Mouse (Mus musculus) MEL (cell line): ENCODE results near the gene Pla2g5. TPM values are rescaled to one million over a fixed set of nuclear protein-coding genes. Genes with fewer than 3 reads are reported as not detected.

Source experiments
- DNase-seq: peaks from one replicate; pipeline ENCODE4 v3.0.0; 2011; ENCODE audit warnings: low read depth, low spot score
- H3K27ac ChIP-seq: 2 replicates; pipeline ENCODE4 v1.5.1; 2012; ENCODE audit warnings: low read depth, mild to moderate bottlenecking, control low read depth, low read length, moderate library complexity; ENCODE audit not compliant: control insufficient read depth
- H3K27me3 ChIP-seq, 2 experiments: fragments of 150-350 bp in 1 of 2; sonication (generic) in 1 of 2; 2 replicates each; pipeline ENCODE4 v1.6.1; 2012; ENCODE audit warnings: low read length in 2 of 2, mild to moderate bottlenecking in 2 of 2, improper control_type of control experiment in 1 of 2, moderate library complexity in 1 of 2; ENCODE audit not compliant: insufficient read depth in 2 of 2, control insufficient read depth in 1 of 2
- H3K36me3 ChIP-seq, 2 experiments: 2 replicates each; pipeline ENCODE4 v1.6.1; 2012 to 2014; ENCODE audit warnings: low read length in 2 of 2, improper control_type of control experiment in 1 of 2, inconsistent platforms in 1 of 2, mild to moderate bottlenecking in 1 of 2; ENCODE audit not compliant: insufficient read depth in 2 of 2, control insufficient read depth in 1 of 2
- H3K4me1 ChIP-seq, 2 experiments: fragments of 150-350 bp in 1 of 2; sonication (generic) in 1 of 2; 2 replicates each; pipeline ENCODE4 v1.6.1; 2012; ENCODE audit warnings: low read length in 2 of 2, improper control_type of control experiment in 1 of 2, mild to moderate bottlenecking in 1 of 2; ENCODE audit not compliant: insufficient read depth in 2 of 2, control insufficient read depth in 1 of 2
- H3K4me3 ChIP-seq, 2 experiments: fragments of 150-350 bp in 1 of 2; sonication (generic) in 1 of 2; 2 replicates each; pipeline ENCODE4 v1.5.1; 2012; ENCODE audit warnings: low read depth in 2 of 2, low read length in 2 of 2, mild to moderate bottlenecking in 2 of 2, moderate library complexity in 2 of 2, control low read depth in 1 of 2, improper control_type of control experiment in 1 of 2; ENCODE audit not compliant: control insufficient read depth in 1 of 2, insufficient read depth in 1 of 2
- H3K79me2 ChIP-seq: 2 replicates; pipeline ENCODE4 v1.6.1; 2012; ENCODE audit warnings: mild to moderate bottlenecking, low read length, moderate library complexity; ENCODE audit not compliant: control insufficient read depth, poor library complexity, insufficient read depth
- H3K9ac ChIP-seq: 2 replicates; pipeline ENCODE4 v1.6.1; 2012; ENCODE audit warnings: low read depth, mild to moderate bottlenecking, control low read depth, low read length, moderate library complexity; ENCODE audit not compliant: control insufficient read depth, poor library complexity, severe bottlenecking
- H3K9me3 ChIP-seq: fragments of 150-350 bp; sonication (generic); replicated peaks from 2 replicates; pipeline ENCODE4 v1.6.1; 2012; ENCODE audit warnings: mild to moderate bottlenecking, low read length, improper control_type of control experiment, moderate library complexity; ENCODE audit not compliant: insufficient read depth
- BHLHE40 ChIP-seq: IDR thresholded peaks from 2 replicates; pipeline ENCODE4 v1.6.1; 2012; ENCODE audit warnings: low read depth, mild to moderate bottlenecking, inconsistent platforms, low read length, improper control_type of control experiment, borderline replicate concordance
- CHD1 ChIP-seq: IDR thresholded peaks from 2 replicates; pipeline ENCODE4 v1.6.1; 2012; ENCODE audit warnings: low read depth, mild to moderate bottlenecking, inconsistent platforms, low read length, improper control_type of control experiment
- CTCF ChIP-seq, 3 experiments: IDR thresholded peaks in 2 of 3; conservative IDR thresholded peaks in 1 of 3; 2 replicates each; pipeline ENCODE4 v1.5.1; 2011 to 2012; ENCODE audit warnings: low read length in 3 of 3, low read depth in 2 of 3, mild to moderate bottlenecking in 2 of 3, improper control_type of control experiment in 1 of 3, inconsistent platforms in 1 of 3, mixed read lengths in 1 of 3, moderate library complexity in 1 of 3; ENCODE audit not compliant: control insufficient read depth in 1 of 3, insufficient read depth in 1 of 3, poor library complexity in 1 of 3, severe bottlenecking in 1 of 3
- EP300 ChIP-seq, 2 experiments: IDR thresholded peaks; 2 replicates each; pipeline ENCODE4 v1.6.1; 2011; ENCODE audit warnings: improper control_type of control experiment in 2 of 2, low read length in 2 of 2, low read depth in 1 of 2, mild to moderate bottlenecking in 1 of 2
- ETS1 ChIP-seq: IDR thresholded peaks from 2 replicates; pipeline ENCODE4 v1.6.1; 2012; ENCODE audit warnings: low read depth, mild to moderate bottlenecking, inconsistent platforms, low read length, improper control_type of control experiment, moderate library complexity
- GABPA ChIP-seq: IDR thresholded peaks from 2 replicates; pipeline ENCODE4 v1.6.1; 2012; ENCODE audit warnings: low read depth, mild to moderate bottlenecking, inconsistent platforms, low read length, improper control_type of control experiment, moderate library complexity
- GATA1 ChIP-seq: IDR thresholded peaks from 2 replicates; pipeline ENCODE4 v1.6.1; 2011; ENCODE audit warnings: low read depth, low read length, improper control_type of control experiment
- HCFC1 ChIP-seq: IDR thresholded peaks from 2 replicates; pipeline ENCODE4 v1.6.1; 2012; ENCODE audit warnings: low read depth, mild to moderate bottlenecking, inconsistent platforms, low read length, improper control_type of control experiment, moderate library complexity
- JUND ChIP-seq: IDR thresholded peaks from 2 replicates; pipeline ENCODE4 v1.6.1; 2011; ENCODE audit warnings: low read depth, mild to moderate bottlenecking, improper control_type of control experiment, low read length
- MAFK ChIP-seq: IDR thresholded peaks from 2 replicates; pipeline ENCODE4 v1.6.1; 2011; ENCODE audit warnings: low read depth, mild to moderate bottlenecking, low read length, improper control_type of control experiment, borderline replicate concordance
- MAX ChIP-seq: IDR thresholded peaks from 2 replicates; pipeline ENCODE4 v1.6.1; 2011; ENCODE audit warnings: low read length, improper control_type of control experiment
- MAZ ChIP-seq: IDR thresholded peaks from 2 replicates; pipeline ENCODE4 v1.6.1; 2012; ENCODE audit warnings: low read depth, mild to moderate bottlenecking, inconsistent platforms, low read length, improper control_type of control experiment
- MYB ChIP-seq: IDR thresholded peaks from 2 replicates; pipeline ENCODE4 v1.6.1; 2011; ENCODE audit warnings: mild to moderate bottlenecking, low read depth, low read length, improper control_type of control experiment
- MYC ChIP-seq: IDR thresholded peaks from 2 replicates; pipeline ENCODE4 v1.6.1; 2011; ENCODE audit warnings: low read depth, mild to moderate bottlenecking, low read length, improper control_type of control experiment, moderate library complexity
- NELFE ChIP-seq: IDR thresholded peaks from 2 replicates; pipeline ENCODE4 v1.6.1; 2011; ENCODE audit warnings: low read depth, low read length, improper control_type of control experiment
- NRF1 ChIP-seq: IDR thresholded peaks from 2 replicates; pipeline ENCODE4 v1.6.1; 2014; ENCODE audit warnings: low read depth, mild to moderate bottlenecking, inconsistent platforms, low read length, improper control_type of control experiment, moderate library complexity; ENCODE audit not compliant: poor library complexity, insufficient read depth, severe bottlenecking
- POLR2A ChIP-seq, 2 experiments: IDR thresholded peaks; 2 replicates each; pipeline ENCODE4 v1.6.1; 2011 to 2012; ENCODE audit warnings: low read length in 2 of 2, mild to moderate bottlenecking in 2 of 2, control low read depth in 1 of 2, improper control_type of control experiment in 1 of 2, low read depth in 1 of 2, moderate library complexity in 1 of 2; ENCODE audit not compliant: control insufficient read depth in 1 of 2, insufficient read depth in 1 of 2, poor library complexity in 1 of 2
- POLR2AphosphoS2 ChIP-seq: IDR thresholded peaks from 2 replicates; pipeline ENCODE4 v1.6.1; 2011; ENCODE audit warnings: low read length, improper control_type of control experiment
- POLR2AphosphoS5 ChIP-seq: IDR thresholded peaks from 2 replicates; pipeline ENCODE4 v1.6.1; 2012; ENCODE audit warnings: low read depth, borderline replicate concordance, mild to moderate bottlenecking, inconsistent platforms, low read length, moderate library complexity, mixed read lengths
- RAD21 ChIP-seq: IDR thresholded peaks from 2 replicates; pipeline ENCODE4 v1.6.1; 2011; ENCODE audit warnings: mild to moderate bottlenecking, low read depth, low read length, improper control_type of control experiment
- RCOR1 ChIP-seq: IDR thresholded peaks from 2 replicates; pipeline ENCODE4 v1.6.1; 2012; ENCODE audit warnings: low read depth, mild to moderate bottlenecking, inconsistent platforms, low read length, improper control_type of control experiment
- SIN3A ChIP-seq: IDR thresholded peaks from 2 replicates; pipeline ENCODE4 v1.6.1; 2012; ENCODE audit warnings: low read length, improper control_type of control experiment, inconsistent platforms
- TAL1 ChIP-seq: IDR thresholded peaks from 2 replicates; pipeline ENCODE4 v1.6.1; 2012; ENCODE audit warnings: mild to moderate bottlenecking, inconsistent platforms, low read length, moderate library complexity, mixed read lengths
- TBP ChIP-seq: IDR thresholded peaks from 2 replicates; pipeline ENCODE4 v1.8.0; 2011; ENCODE audit warnings: low read depth, low read length, improper control_type of control experiment
- TCF12 ChIP-seq: IDR thresholded peaks from 2 replicates; pipeline ENCODE4 v1.6.1; 2014; ENCODE audit warnings: low read depth, mild to moderate bottlenecking, inconsistent platforms, low read length, improper control_type of control experiment, moderate library complexity
- UBTF ChIP-seq: IDR thresholded peaks from 2 replicates; pipeline ENCODE4 v1.6.1; 2012; ENCODE audit warnings: low read depth, mild to moderate bottlenecking, inconsistent platforms, low read length, improper control_type of control experiment, moderate library complexity, borderline replicate concordance; ENCODE audit not compliant: insufficient read depth
- USF2 ChIP-seq, 2 experiments: IDR thresholded peaks; 2 replicates each; pipeline ENCODE4 v1.6.1; 2011 to 2012; ENCODE audit warnings: improper control_type of control experiment in 2 of 2, low read length in 2 of 2, borderline replicate concordance in 1 of 2, inconsistent platforms in 1 of 2, low read depth in 1 of 2, mild to moderate bottlenecking in 1 of 2; ENCODE audit not compliant: insufficient read depth in 1 of 2
- ZC3H11A ChIP-seq: IDR thresholded peaks from 2 replicates; pipeline ENCODE4 v1.6.1; 2012; ENCODE audit warnings: low read depth, mild to moderate bottlenecking, inconsistent platforms, low read length, improper control_type of control experiment
- ZMIZ1 ChIP-seq: IDR thresholded peaks from 2 replicates; pipeline ENCODE4 v1.6.1; 2012; ENCODE audit warnings: low read depth, mild to moderate bottlenecking, inconsistent platforms, low read length, improper control_type of control experiment, moderate library complexity
- polyA plus RNA-seq, 2 experiments: library from polyadenylated mRNA; stranded (reverse) in 1 of 2; unstranded in 1 of 2; fragments of >175 nt in 1 of 2; fragments of >200 nt in 1 of 2; gene quantifications; 2 replicates each; pipeline versions ENCODE4 v1.2.1 to v1.2.4; 2012; ENCODE audit warnings: low replicate concordance in 2 of 2, low read depth in 1 of 2; ENCODE audit not compliant: insufficient read length in 2 of 2, insufficient read depth in 1 of 2, missing spikeins in 1 of 2
- total RNA-seq: library from RNA; depleted of rRNA; stranded (reverse); fragments of 300-350 nt; gene quantifications from 2 replicates; pipeline ENCODE4 v1.2.3, GENCODE M21; 2012

Pla2g5 gene
- total and polyA plus RNA-seq, 3 experiments: not detected

- DNase-seq: no peak
- Histone ChIP-seq H3K4me3 (no peak overlapping the region), H3K9me3 (no peaks in the 10 kb centered on the region), H3K27me3 (no peaks in the 10 kb centered on the region), H3K36me3 (no peaks in the 10 kb centered on the region)
- TF ChIP-seq BHLHE40: no peak
- TF ChIP-seq POLR2A (IDR thresholded peaks at IDR 0.05; ENCODE audit: control insufficient read depth in 1 of 2, insufficient read depth in 1 of 2, low read depth in 1 of 2, low read length in 2 of 2, poor library complexity in 1 of 2): no peak
- TF ChIP-seq MYC: no peak
- TF ChIP-seq SIN3A: no peak
- no peak for TF ChIP-seq GATA1
- TF ChIP-seq POLR2AphosphoS2: no peak
- TF ChIP-seq NRF1: no peak
- TF ChIP-seq, all 39 proteins: peak for 0
- peaks cover 0 to 9% of the 10 kb centered on the region in 2 experiments; a peak in 1 of 4 replicates for H3K4me1 ChIP-seq
- no peaks in the 10 kb centered on the region for H3K79me2 ChIP-seq
- H3K27ac ChIP-seq: no peak overlapping the region
- H3K9ac ChIP-seq: no peak overlapping the region
Measured at GRCm38 (mm10) chr4:138858446-138858845, 4.8 kb downstream of the Pla2g5 start.

GRCm38 (mm10) chr4:138857576-138857975 is 5.7 kb downstream of the Pla2g5 start:
- no peaks in the 10 kb centered on the region for H3K27me3 ChIP-seq

More at GRCm38 (mm10) chr4:138857576-138857975, 5.7 kb downstream of the Pla2g5 start:
- no peaks in the 10 kb centered on the region for H3K36me3 ChIP-seq
- H3K9ac ChIP-seq: no peak overlapping the region
- no peaks in the 10 kb centered on the region for H3K79me2 ChIP-seq
- H3K9me3 ChIP-seq: no peaks in the 10 kb centered on the region
- peaks cover 0 to 9% of the 10 kb centered on the region in 2 experiments; a peak in 1 of 4 replicates for H3K4me1 ChIP-seq
- peak; percentile 73 for DNase-seq
- H3K27ac ChIP-seq: no peak overlapping the region
- TF ChIP-seq MYB (no peak), MAX (no peak), GABPA (no peak), POLR2AphosphoS2 (no peak), JUND (no peak), GATA1 (0 out of 2 replicates have a peak, but pooled peaks have one; percentile 2), TBP (no peak), ZMIZ1 (no peak), POLR2AphosphoS5 (no peak), RCOR1 (0 out of 2 replicates have a peak, but pooled peaks have one; percentile 11), EP300 (IDR thresholded peaks at IDR 0.05; ENCODE audit: low read depth in 1 of 2, low read length in 2 of 2) (peak; percentile 28 to 57; a peak in 3 of 4 replicates), HCFC1 (no peak), TCF12 (peak; percentile 23; the same call in 1 of the 2 replicates), USF2 (IDR thresholded peaks at IDR 0.05; ENCODE audit: borderline replicate concordance in 1 of 2, insufficient read depth in 1 of 2, low read depth in 1 of 2, low read length in 2 of 2) (no peak), MAZ (no peak), NELFE (no peak), ZC3H11A (no peak), CTCF (IDR thresholded peaks at IDR 0.05 in 2 of 3, conservative IDR thresholded peaks at IDR 0.05 in 1 of 3; ENCODE audit: control insufficient read depth in 1 of 3, insufficient read depth in 1 of 3, low read depth in 2 of 3, low read length in 3 of 3, poor library complexity in 1 of 3, severe bottlenecking in 1 of 3) (no peak), RAD21 (no peak), MAFK (no peak), TAL1 (peak; percentile 26; the same call in 1 of the 2 replicates), CHD1 (no peak), NRF1 (no peak), UBTF (no peak), MYC (no peak), BHLHE40 (no peak), ETS1 (no peak), SIN3A (0 out of 2 replicates have a peak, but pooled peaks have one; percentile 22)
- no peak overlapping the region for H3K4me3 ChIP-seq
